Mouse (Mus musculus): ENCODE results near the gene Gda.

Gene Gda

GRCm38 (mm10) chr19:21473345-21473744, at the start of gene Gda:
Gda (minus strand) TSS chr19:21473445.
- DNase-seq (ENCODE audit: low spot score in 2 of 2) = no peak

GRCm38 (mm10) chr19:21520280-21520679, 47.0 kb upstream of the Gda start:
- no peak for DNase-seq (ENCODE audit: low spot score in 2 of 2)

GRCm38 (mm10) chr19:21510116-21510515, 36.9 kb upstream of the Gda start:
- peak; percentile 16 to 22 for DNase-seq (ENCODE audit: low spot score in 2 of 2)

GRCm38 (mm10) chr19:21507561-21508232, 34.5 kb upstream of the Gda start:
- no peak for DNase-seq (ENCODE audit: low spot score in 2 of 2)

GRCm38 (mm10) chr19:21507133-21507532, 33.9 kb upstream of the Gda start:
- no peak for DNase-seq (ENCODE audit: low spot score in 2 of 2)

- DNase-seq (ENCODE audit: low spot score in 2 of 2) = no peak
These were observed 31.5 kb upstream of the Gda start for GRCm38 (mm10) chr19:21504716-21505115.

GRCm38 (mm10) chr19:21499394-21499983, 26.2 kb upstream of the Gda start:
- no peak for DNase-seq (ENCODE audit: low spot score in 2 of 2)

GRCm38 (mm10) chr19:21495817-21496216, 22.6 kb upstream of the Gda start:
- DNase-seq (ENCODE audit: low spot score in 2 of 2) = no peak

GRCm38 (mm10) chr19:21493807-21494521, 20.7 kb upstream of the Gda start:
- DNase-seq (ENCODE audit: low spot score in 2 of 2) = no peak

GRCm38 (mm10) chr19:21491391-21491790, 18.1 kb upstream of the Gda start:
- DNase-seq (ENCODE audit: low spot score in 2 of 2) = no peak

GRCm38 (mm10) chr19:21487124-21487944, 14.1 kb upstream of the Gda start:
- DNase-seq (ENCODE audit: low spot score in 2 of 2) = no peak

GRCm38 (mm10) chr19:21482096-21482495, 8.9 kb upstream of the Gda start:
- DNase-seq (ENCODE audit: low spot score in 2 of 2) = no peak

- DNase-seq (ENCODE audit: low spot score in 2 of 2) = no peak
These were observed 7.8 kb upstream of the Gda start for GRCm38 (mm10) chr19:21481031-21481430.

GRCm38 (mm10) chr19:21480053-21480419, 6.8 kb upstream of the Gda start:
- no peak for DNase-seq (ENCODE audit: low spot score in 2 of 2)

GRCm38 (mm10) chr19:21479183-21480052, 6.2 kb upstream of the Gda start:
- DNase-seq (ENCODE audit: low spot score in 2 of 2) = no peak

GRCm38 (mm10) chr19:21478538-21478937, 5.3 kb upstream of the Gda start:
- DNase-seq (ENCODE audit: low spot score in 2 of 2) = no peak

- DNase-seq (ENCODE audit: low spot score in 2 of 2) = no peak
These were observed 4.5 kb upstream of the Gda start for GRCm38 (mm10) chr19:21477780-21478179.

- no peak for DNase-seq (ENCODE audit: low spot score in 2 of 2)
These were observed 3.5 kb upstream of the Gda start for GRCm38 (mm10) chr19:21476782-21477181.

GRCm38 (mm10) chr19:21472121-21472780, 994 bp downstream of the Gda start:
- DNase-seq (ENCODE audit: low spot score in 2 of 2) = peak; percentile 64 to 75

GRCm38 (mm10) chr19:21461221-21461960, 11.9 kb downstream of the Gda start:
- DNase-seq (ENCODE audit: low spot score in 2 of 2) = no peak

Data from spleen, postnatal 36 days (tissue).